Mouse (Mus musculus): ENCODE data around the gene Scimp.

Gene Scimp

DNA sequence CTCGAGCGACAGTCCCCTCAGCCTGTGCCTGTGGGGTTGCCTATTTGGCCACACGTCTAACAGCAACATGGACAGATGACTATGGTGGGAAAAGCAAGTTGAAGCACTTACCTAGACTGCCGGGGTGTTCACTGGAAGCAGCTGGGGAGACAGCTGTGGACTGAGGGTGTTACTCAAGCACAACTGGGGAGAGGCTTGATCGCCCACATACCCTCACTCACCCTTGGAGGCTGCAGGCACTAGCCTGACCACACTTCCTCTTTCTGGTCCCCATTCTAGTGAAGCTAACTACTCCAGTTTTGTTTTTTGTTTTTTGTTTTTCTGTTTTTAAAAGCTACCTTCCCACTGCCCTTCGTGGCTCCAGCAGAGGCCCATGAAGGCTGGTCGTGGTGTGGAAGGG lies at the start of gene Scimp:
Gene Scimp (minus strand): TSS at position 222 of the 400 bp plus-strand sequence.
- in situ Hi-C loops (cut with MseI, MboI) = no loop called here

DNA sequence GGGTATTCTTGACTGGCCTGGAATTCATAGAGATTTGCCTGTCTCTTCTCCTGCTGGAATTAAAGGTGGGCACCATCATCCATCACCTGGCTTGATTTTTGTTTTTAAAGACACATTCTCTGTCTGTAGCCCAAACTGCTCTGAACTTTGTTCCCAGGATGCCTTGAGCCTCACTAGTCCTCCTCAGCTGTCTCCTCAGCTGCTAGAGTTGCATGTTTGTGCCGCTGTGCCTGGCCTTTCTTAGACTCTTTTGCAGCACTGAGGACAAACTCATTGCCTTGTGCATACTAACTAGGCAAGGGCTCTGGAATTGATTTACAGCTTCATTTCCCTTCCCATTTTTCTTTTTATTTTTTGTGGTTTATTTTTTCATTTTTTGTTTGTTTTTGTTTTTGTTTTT lies 48.0 kb upstream of the Scimp start:
- in situ Hi-C loops (cut with MseI, MboI) = no loop called here

DNA sequence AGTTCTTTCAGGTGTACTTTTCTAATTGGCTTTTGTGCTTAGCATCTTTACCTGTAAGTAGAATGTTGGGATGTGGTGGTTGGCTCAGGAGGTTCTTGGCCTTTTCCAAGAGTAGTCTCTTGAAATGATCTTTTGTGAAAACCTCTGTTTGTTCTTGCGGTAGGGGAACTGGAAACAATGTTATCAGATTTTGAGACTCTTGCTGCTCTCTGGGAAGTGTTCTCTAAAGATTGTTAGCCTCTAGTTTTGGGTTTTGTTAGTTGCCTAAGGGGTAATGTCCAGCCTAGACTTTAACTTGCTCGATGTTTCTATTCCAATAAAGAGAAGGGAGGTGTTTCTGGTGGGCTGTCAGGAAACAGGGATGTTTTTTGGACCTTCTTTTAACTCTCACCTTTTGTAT lies 33.6 kb upstream of the Scimp start:
- in situ Hi-C loops (cut with MseI, MboI) = no loop called here

DNA sequence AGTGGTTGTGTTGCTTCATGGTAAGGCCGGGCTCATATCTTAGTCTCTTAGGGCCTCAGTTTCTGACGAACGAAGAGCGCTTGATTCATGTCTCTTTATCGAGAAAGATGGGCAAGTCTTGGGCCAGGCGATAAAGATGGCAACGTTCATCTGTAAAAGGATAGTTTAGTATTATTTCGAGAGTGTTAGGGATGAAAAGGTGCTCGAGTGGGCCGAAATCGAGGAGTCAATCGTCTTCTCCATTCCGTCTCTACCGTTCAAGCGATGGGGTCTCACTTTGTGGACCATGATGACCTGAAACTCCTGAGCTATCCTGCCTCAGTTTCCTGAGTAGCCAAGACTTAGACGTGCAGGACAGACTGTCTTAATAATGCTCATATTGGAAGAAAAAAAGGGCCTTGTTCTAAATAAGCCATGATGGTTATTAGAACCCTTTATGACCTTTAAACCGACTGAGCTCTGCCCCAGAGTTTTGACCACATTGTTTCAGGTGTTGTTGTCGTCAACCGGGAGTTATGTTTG lies 33.1 kb upstream of the Scimp start:
- in situ Hi-C loops (cut with MseI, MboI) = no loop called here

DNA sequence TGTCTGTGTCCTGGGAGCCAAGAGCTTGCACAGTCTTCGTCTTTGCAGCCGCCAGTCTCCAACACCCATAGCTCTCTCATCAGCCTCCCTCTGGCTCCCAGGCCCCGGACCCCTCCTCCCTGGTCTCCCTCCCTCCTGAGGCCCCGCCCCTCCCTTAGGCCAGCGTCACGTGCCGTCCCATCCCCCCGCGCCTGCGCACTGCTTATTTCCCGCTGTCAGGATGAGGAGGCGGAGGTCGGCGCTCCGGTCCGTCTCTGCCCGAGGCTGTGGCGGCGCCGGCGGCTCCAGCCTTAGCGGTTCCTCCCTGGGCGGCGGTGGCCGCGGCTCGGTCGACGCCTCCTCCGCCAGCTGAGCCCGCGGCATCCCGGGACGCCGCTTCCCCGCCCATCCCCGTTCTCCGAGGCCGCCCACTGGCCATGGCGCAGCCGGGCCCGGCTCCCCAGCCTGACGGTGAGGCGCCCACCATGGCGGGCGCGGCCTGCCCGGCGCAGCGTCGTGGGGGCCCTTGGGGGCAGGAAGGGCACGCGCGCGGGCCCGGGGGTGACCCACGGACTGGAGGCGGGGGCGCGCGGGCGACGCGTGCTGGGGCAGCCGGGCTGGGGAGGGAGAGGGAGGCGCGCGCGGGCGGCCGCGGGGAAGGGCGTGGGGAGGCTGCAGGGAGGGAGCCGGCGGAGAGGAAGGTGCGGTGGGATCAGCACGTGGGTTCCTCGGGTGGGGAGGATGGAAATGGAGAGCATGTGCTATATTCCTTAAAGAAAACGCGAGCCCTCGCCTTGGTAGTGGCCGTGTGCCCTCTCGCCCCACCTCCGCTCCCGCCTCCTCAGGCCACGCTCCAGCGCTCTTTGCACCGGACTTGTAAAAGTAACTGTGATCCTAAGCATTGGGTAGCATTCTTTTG lies 32.4 kb upstream of the Scimp start, which contains the start of gene Rabep1:
Gene Rabep1 (plus strand): TSS at position 220 of the 898 bp plus-strand sequence.
- in situ Hi-C loops (cut with MseI, MboI) = no loop called here

DNA sequence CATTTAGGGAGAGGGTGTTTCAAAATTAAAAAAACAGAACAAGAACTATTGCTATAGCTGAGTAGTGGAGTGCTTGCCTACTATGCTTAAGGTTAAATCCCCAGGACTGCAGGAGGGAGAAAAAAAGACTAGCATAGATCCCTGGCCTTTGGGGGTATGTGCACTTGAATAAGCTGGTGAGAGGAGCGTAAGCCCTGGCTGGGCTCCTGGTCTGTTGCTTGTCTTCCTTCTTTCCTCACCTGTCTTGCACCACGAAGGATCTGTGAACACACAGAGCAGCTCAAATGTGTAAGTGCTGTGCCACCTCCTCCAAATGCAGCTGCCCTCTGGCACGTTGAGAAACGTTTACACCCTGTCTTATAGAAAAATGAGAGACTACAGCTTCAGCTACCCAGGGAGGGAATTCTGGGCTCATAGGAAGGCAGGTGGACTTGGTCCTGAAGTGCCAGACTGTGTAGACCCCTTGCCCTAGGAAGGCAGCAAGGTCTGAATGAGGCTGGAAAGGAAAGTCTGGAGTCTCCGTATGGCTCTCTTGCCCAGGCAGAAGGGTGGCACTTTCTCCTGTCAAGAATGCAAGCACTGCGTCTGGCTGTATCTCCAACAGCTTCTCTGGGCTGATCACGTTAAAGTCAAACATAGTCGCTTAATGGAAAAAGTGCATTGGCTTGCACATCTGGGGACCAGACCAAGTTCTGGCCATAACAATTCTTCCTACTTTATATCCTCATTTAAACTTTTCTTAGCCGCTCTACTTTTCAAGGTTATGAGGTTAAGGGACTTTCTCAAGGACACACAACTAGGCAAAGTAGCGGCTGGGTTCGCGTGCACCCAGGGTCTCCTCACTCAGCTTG lies 31.5 kb upstream of the Scimp start:
- in situ Hi-C loops (cut with MseI, MboI) = no loop called here

DNA sequence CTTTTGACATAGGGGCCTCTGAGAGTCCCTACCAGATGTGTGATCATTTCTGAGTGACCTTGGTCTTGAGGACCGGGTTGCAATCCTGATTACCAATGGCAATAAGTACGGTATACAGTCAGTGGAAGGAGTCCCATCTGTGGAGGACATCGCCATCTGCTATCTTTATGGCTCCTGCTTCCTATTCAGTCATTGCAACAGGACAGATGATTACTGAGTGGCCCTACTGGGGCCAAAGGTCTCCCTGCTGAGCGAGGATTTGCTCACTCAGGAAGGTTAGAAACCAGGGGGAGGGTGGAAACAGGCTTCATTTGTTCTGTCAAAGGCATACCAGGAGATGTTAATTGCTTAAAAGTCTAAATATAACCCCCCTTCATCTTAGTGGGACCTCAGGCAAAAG lies 30.6 kb upstream of the Scimp start:
- in situ Hi-C loops (cut with MseI, MboI) = no loop called here

DNA sequence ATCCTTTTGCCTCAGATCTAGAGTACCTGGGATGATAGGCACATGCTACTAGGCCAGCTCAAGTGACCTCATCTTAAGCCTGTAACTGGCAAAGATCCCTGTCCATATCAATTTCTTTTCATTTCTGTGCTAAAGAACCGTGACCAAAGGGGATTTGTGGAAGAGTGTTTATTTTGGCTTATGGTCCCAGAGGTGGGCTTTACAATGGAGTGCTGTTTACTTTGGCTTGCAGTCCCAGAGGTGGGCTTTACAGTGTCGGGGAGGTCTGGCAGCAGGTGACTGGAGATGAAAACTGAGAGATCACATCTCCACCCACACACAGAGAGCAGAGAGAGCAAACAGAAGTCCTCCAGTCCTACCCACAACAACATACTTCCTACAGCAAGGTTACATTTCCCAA lies 26.2 kb upstream of the Scimp start:
- in situ Hi-C loops (cut with MseI, MboI) = no loop called here

DNA sequence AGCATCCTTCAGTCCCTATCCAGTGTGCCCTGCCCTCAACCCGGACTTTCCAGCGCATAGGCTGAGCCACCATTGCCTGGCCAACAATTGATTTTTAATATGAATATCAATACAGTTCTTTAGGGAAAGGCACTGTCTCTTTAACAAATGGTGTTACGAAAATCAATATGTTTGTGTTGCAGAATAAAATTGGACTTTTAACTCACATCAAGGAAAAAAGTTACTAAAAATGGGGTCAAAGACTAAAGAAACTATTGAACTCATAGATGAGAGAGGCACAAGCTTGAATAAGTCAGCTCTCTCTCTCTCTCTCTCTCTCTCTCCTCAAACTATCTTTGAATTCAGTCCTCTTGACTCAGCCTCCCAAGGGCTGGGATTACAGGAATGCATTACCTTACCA lies 24.6 kb upstream of the Scimp start:
- in situ Hi-C loops (cut with MseI, MboI) = no loop called here

DNA sequence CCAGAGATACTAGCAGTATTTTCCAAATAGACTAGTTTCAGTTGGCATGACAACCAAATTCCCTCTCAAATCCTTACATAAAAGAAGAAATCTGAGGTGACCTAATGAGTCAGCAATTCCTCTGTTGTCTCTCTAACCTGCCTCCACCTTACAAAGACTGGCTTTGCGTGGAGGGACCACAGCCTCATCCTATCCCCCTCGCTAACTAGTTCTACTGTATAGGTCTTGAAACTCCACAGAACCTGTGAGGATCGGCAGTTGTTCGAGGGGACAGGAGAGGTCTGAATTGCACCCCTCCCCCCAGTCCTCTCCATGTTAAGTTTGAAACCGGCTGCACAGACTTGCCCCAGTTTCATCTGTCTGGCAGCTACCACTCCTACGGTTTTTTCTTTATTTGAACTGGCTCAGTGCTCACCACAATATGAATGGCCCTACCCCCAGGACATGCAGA lies 23.0 kb upstream of the Scimp start:
- in situ Hi-C loops (cut with MseI, MboI) = no loop called here

DNA sequence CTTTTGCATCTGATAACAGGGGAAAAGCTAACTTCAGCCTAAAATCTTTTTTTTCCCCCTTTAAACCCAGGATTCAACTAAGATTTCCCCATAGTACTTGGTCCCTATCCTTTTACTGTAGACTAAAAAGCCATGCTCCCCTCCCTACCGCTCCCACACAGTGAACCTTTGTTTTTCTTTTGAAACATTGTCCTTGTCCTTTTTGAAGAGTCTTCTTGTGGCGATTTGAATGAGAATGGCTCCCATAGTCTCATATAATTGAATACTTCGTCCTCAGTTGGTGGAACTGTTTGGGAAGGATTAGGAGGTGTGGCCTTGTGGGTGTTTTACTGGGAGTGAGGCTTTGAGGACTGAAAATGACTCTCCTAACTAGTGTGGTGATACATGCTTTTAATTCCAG lies 21.4 kb upstream of the Scimp start:
- in situ Hi-C loops (cut with MseI, MboI) = no loop called here

DNA sequence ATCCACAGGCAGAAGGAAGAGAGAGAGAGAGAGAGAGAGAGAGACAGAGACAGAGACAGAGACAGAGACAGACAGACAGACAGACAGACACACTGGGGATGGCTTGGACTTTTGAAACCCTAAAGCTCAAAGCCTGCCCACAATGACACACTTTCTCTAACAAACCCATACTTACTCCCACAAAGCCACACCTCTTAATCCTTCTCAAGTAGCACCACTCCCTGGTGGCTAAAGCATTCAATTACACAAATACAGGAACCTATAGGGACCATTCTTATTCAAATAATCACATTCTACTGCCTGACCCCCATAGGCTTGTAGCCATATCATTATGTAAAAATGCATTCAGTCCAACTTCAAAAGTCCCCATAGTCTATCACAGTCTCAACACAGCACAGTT lies 21.0 kb upstream of the Scimp start:
- in situ Hi-C loops (cut with MseI, MboI) = no loop called here

DNA sequence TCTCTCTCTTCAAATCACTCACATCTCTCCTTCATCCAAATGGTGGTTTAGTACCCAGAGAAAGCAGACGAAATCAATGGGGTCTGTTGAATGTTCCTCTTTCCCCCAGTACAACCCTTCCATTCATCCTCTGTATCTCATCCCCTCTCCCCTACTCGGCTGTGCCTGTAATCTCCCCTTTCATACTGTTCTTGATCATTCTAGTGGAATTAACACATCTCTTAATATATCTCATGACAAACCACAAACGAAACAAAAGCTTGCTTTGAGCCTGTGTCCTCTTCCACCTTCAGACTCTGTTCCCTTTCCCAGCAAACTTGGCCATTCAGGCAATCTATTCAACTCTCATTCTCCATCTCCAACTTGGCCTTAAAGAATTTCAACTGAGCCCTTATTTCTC lies 18.8 kb upstream of the Scimp start:
- in situ Hi-C loops (cut with MseI, MboI) = no loop called here

DNA sequence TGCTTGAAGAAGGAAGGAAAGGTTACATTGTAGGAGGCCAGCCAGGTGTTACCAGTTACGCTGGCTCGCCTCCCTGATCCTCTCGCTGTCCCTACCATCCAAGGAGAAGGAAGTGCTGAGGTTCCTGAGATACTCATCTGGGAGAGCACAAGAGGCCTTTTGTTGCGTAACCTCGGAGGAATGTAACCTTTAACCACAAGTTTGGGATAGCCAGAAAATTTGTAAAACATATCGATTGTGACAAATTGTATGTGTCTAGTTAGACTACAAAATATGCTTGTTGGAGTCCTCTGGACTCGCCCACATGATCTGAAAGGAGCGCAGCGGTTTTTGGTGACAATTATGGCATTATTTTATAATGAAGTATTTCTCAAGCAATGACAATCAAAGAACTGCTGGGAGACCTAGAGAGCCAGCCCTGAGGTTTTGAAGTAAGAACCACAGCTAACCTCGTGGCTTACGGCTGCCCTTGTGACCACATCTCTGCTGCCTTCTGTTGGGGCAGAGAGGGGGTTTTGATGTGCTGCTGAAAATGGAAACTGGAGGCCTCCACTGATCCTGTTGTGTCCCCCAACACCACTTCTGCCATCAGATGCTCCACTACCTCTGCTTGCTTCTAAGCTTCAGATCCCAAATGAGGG lies 16.7 kb upstream of the Scimp start:
- in situ Hi-C loops (cut with MseI, MboI) = no loop called here

DNA sequence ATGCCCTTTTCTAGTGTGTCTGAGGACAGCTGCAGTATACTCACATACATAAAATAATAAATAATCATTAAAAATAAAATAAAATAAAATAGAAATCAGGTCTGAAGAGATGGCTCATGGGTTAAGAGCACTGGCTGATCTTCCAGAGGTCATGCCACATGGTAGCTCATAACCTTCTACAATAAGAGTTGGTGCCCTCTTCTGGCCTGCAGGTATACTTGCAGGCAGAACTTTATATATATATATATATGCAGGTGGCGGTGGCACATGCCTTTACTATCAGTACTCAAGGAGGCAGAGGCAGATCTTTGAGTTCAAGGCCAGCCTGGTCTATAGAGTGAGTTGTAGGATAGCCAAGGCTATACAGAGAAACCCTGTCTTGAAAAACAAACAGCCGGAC lies 13.8 kb upstream of the Scimp start:
- in situ Hi-C loops (cut with MseI, MboI) = no loop called here

DNA sequence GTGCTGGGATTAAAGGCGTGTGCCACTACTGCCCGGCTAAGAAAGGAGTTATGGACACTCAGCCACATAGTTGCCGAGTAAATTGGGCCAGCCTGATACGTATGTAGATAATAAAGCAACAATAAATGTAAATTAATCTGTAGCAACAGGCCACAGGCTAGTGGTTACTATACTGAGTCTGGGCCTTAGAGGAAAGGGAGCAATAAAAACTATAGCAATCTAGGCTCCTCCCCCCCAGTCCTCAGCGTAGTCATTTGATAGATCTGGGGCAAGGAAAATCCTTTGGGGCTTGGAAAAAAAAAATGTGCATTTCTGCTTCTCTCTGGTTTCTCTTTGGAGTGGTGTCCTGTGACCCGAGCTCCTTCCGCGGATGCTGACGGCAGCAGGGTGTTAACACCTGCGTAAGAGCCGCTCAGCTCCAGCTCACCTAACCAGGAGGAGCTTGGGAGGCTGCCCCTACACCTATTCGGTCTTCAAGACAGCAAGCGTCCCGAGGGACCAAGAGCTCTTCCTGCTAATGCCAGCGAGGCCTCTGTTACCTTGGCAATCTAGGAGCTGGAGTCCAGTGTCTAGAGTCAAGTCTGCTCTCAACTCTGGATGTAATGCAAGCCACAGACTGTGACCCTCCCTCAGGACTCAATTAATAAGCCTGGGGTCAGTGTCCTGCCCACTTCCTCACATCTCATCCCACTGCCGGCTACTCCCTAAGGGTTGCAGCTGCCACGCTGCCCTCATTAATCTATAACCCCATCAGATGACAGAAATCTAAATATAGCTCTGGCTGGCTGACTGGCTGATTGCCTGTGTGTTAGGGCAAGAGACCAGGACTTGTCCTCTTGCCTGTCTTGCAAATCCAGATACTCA lies 9.6 kb upstream of the Scimp start:
- in situ Hi-C loops (cut with MseI, MboI) = no loop called here

DNA sequence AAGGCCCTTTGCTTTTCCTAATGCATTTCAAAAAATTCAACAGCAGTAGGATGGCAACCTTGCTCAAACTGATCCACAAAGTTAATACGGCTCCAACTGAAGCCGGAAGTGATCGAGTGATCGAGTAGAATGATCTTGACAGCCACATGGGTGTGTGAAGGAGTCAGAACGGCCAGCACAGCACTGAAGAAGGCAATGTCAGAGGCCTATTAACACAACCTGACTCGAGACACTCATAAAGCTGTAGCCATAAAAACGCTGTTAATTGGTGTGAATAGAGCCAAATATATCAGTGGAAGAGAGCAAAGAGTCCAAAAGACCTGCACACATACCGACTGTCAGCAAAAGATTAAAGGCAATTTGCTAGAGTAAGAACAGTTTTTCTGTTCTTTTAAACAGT lies 7.7 kb upstream of the Scimp start:
- in situ Hi-C loops (cut with MseI, MboI) = no loop called here

DNA sequence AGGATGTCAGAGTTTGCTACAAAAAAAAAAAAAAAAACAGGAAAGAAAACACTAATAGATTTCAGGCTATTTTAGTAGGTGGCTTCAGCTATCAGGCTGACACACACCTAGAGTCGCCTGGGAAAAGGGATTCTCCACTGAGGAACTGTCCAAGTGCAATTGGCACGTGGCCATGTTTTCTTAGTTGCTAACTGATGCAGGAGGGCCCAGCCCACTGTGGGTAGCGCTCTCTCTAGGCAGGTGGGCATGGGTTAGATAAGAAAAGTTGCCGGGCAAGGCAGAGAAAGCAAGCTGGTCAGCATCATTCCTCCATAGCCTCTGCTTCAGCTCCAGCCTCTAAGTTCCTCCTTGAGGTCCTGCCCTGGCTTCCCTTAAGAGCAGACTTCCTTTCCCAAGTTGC lies 4.4 kb upstream of the Scimp start:
- in situ Hi-C loops (cut with MseI, MboI) = loop anchor here in 1 of 2 experiments (5.0 kb wide), 1 partner anchor 39 kb away; no protein-coding TSS in a partner anchor

DNA sequence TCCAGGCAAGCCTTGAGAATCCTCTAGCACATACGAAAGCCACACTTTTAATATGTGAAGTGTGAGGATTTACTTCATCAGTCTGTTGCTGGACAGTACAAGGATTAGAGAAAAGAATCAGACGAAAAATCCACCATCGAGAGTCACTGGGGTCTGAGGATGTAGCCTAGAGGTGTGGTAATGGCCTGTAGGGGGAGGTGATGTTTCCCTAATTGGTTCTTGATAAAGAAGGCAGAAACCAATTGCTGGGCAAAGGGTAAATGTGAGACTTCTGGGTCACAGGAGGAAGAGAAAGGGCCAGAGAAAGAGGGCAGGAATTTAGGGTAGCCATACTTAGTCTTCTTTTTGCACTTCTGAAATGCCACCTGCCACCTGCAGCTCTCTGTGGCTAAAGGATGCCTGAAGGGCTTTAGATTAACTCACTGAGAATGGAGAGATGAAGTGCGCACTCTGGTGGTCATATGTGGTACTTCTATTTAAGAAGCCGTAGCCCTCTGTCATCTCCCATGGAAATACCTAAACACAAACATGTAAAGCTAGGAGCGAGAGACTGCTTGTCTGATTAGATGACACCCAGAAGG lies 3.2 kb upstream of the Scimp start:
- in situ Hi-C loops (cut with MseI, MboI) = loop anchor here in 1 of 2 experiments (5.0 kb wide), 1 partner anchor 38 kb away; no protein-coding TSS in a partner anchor

DNA sequence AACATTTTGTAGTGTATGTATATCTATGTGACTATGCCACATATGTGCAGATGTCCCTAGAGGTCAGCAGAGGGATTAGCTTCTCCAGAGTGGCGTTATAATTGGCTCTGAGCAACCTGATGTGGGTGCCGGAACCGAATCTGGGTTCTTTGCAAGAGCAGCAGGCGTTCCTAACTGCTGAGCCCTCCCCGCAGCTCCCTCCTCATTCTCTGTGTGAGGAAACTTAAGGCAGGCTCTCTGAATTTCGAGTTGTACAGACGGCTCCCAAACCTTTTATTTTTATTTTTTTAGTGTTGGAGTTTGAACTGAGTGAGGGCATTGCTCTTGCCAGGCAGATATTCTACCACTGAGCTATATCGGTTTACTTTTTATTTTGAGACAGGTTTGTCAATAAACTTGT lies 2.7 kb upstream of the Scimp start:
- in situ Hi-C loops (cut with MseI, MboI) = loop anchor here in 1 of 2 experiments (5.0 kb wide), 1 partner anchor 38 kb away; no protein-coding TSS in a partner anchor
